Comparison of ENCODE assay signal across 35 mouse cellular contexts in genomic region chr6:49028708-49029107, GRCm38 (mm10). TPM values are rescaled to one million over a fixed set of nuclear protein-coding genes. Genes with fewer than 3 reads are reported as not detected.
DNase-seq lines count a peak whose midpoint lies in the region; ATAC-seq and TF ChIP-seq lines count a peak whose summit lies in the region.
"Had no signal": no experiment of that assay in that cellular context is flagged by ENCODE, and none has a peak within 500 bp of the region (broad histone marks: within the 10 kb centered on the region; RNA-seq: fewer than 3 reads in every experiment).

No protein-coding gene starts in this region.

- H3K4me3 ChIP-seq in bone marrow macrophage, adult 2 months (ENCODE audit: insufficient read depth, low read length): no peak overlapping the region
- H3K4me3 ChIP-seq in intestine, embryonic 15.5 days (replicated peaks): no peak overlapping the region
- no peak overlapping the region for H3K4me3 ChIP-seq in macrophage (ENCODE audit: inconsistent target)
- H3K4me3 ChIP-seq in stomach, embryonic 16.5 days (replicated peaks; ENCODE audit: low read length): no peak overlapping the region
- no peak overlapping the region for H3K4me3 ChIP-seq in midbrain, embryonic 13.5 days (replicated peaks)
- H3K4me3 ChIP-seq: embryonic facial prominence, embryonic 10.5 days; embryonic facial prominence, embryonic 13.5 days; erythroblast, embryonic 14.5 days; forebrain, embryonic 12.5 days; forebrain, embryonic 15.5 days; heart, adult 2 months; hindbrain, embryonic 12.5 days; hindbrain, embryonic 15.5 days had no signal

- H3K27me3 ChIP-seq in intestine, embryonic 15.5 days (replicated peaks): no peaks in the 10 kb centered on the region
- H3K27me3 ChIP-seq in stomach, embryonic 16.5 days (ENCODE audit: control insufficient read depth, insufficient read depth, low read length): no peaks in the 10 kb centered on the region
- no peaks in the 10 kb centered on the region for H3K27me3 ChIP-seq in midbrain, embryonic 13.5 days
- H3K27me3 ChIP-seq: CH12.LX; embryonic facial prominence, embryonic 13.5 days; forebrain, embryonic 12.5 days; hindbrain, embryonic 12.5 days; hindbrain, embryonic 15.5 days had no signal

- H3K9ac ChIP-seq in intestine, embryonic 15.5 days: no peak overlapping the region
- H3K9ac ChIP-seq in stomach, embryonic 16.5 days (ENCODE audit: low read length): 0 out of 2 replicates have a peak overlapping the region, but pooled peaks have one; percentile 32
- H3K9ac ChIP-seq in midbrain, embryonic 13.5 days (replicated peaks): no peak overlapping the region
- H3K9ac ChIP-seq: embryonic facial prominence, embryonic 13.5 days; forebrain, embryonic 12.5 days; forebrain, embryonic 15.5 days; hindbrain, embryonic 12.5 days; hindbrain, embryonic 15.5 days had no signal

- TF ChIP-seq CTCF in bone marrow macrophage, adult 2 months (IDR thresholded peaks at IDR 0.05; ENCODE audit: low read depth, low read length): no peak

- no peaks in the 10 kb centered on the region for H3K36me3 ChIP-seq in intestine, embryonic 15.5 days
- H3K36me3 ChIP-seq in macrophage (ENCODE audit: inconsistent target): no peaks in the 10 kb centered on the region
- no peaks in the 10 kb centered on the region for H3K36me3 ChIP-seq in stomach, embryonic 16.5 days (ENCODE audit: control insufficient read depth, insufficient read depth, low read length)
- H3K36me3 ChIP-seq in midbrain, embryonic 13.5 days: no peaks in the 10 kb centered on the region
- H3K36me3 ChIP-seq: embryonic facial prominence, embryonic 10.5 days; embryonic facial prominence, embryonic 13.5 days; forebrain, embryonic 12.5 days; forebrain, embryonic 15.5 days; G1E; hindbrain, embryonic 12.5 days; hindbrain, embryonic 15.5 days had no signal

- no peak overlapping the region for H3K4me2 ChIP-seq in intestine, embryonic 15.5 days (replicated peaks)
- no peak overlapping the region for H3K4me2 ChIP-seq in stomach, embryonic 16.5 days (ENCODE audit: low read depth, low read length)
- no peak overlapping the region for H3K4me2 ChIP-seq in midbrain, embryonic 13.5 days (replicated peaks)
- H3K4me2 ChIP-seq: embryonic facial prominence, embryonic 13.5 days; forebrain, embryonic 12.5 days; forebrain, embryonic 15.5 days; heart, embryonic 11.5 days; hindbrain, embryonic 12.5 days; hindbrain, embryonic 15.5 days had no signal

- H3K27ac ChIP-seq in bone marrow macrophage, adult 2 months (ENCODE audit: insufficient read depth, low read depth, low read length): peak overlapping the region; percentile 96
- peak overlapping the region; percentile 71 for H3K27ac ChIP-seq in intestine, embryonic 15.5 days
- H3K27ac ChIP-seq in macrophage: peak overlapping the region; percentile 99
- peak overlapping the region; percentile 87 for H3K27ac ChIP-seq in stomach, embryonic 16.5 days (ENCODE audit: low read length)
- no peak overlapping the region for H3K27ac ChIP-seq in midbrain, embryonic 13.5 days
- H3K27ac ChIP-seq: embryonic facial prominence, embryonic 10.5 days; embryonic facial prominence, embryonic 13.5 days; forebrain, embryonic 12.5 days; forebrain, embryonic 15.5 days; heart, adult 2 months; hindbrain, embryonic 12.5 days; hindbrain, embryonic 15.5 days had no signal

- H3K79me2 ChIP-seq in macrophage (ENCODE audit: inconsistent target): peaks cover 32% of the 10 kb centered on the region; the same call in 1 of the 2 replicates

- TF ChIP-seq POLR2A in bone marrow macrophage, adult 2 months (IDR thresholded peaks at IDR 0.05; ENCODE audit: borderline replicate concordance, low read depth, low read length): no peak

- no peaks in the 10 kb centered on the region for H3K9me3 ChIP-seq in intestine, embryonic 15.5 days
- no peaks in the 10 kb centered on the region for H3K9me3 ChIP-seq in stomach, embryonic 16.5 days (replicated peaks; ENCODE audit: control insufficient read depth, low read length)
- no peaks in the 10 kb centered on the region for H3K9me3 ChIP-seq in midbrain, embryonic 13.5 days
- H3K9me3 ChIP-seq: embryonic facial prominence, embryonic 10.5 days; embryonic facial prominence, embryonic 13.5 days; forebrain, embryonic 12.5 days; forebrain, embryonic 15.5 days; G1E; hindbrain, embryonic 12.5 days; hindbrain, embryonic 15.5 days had no signal

- peak; percentile 54 for ATAC-seq in intestine, embryonic 15.5 days
- ATAC-seq in stomach, embryonic 16.5 days (ENCODE audit: insufficient read depth, low FRiP score): 0 out of 2 replicates have a peak, but pooled peaks have one; percentile 30
- ATAC-seq in midbrain, embryonic 13.5 days: no peak
- ATAC-seq: forebrain, embryonic 15.5 days had no signal

- DNase-seq in right cerebral cortex, postnatal 4 days: no peak
- DNase-seq in Muller cell, postnatal 12 days (ENCODE audit: inconsistent ontology term): no peak
- DNase-seq: adrenal gland, adult 2 months; adrenal gland, postnatal 14 days; B cell, adult 2 months; cerebellum, adult 11-12 months; cerebellum, adult 8-10 months; cerebellum, postnatal 10 days; cerebellum, postnatal 36 days; embryo, embryonic 11 days; gastrocnemius, postnatal 25 days; heart, adult 2 months had no signal

- WGBS in intestine, embryonic 15.5 days: 69% methylated on average over 3 of the region's 3 CpGs
- WGBS in macrophage (ENCODE audit: missing documents): 95% methylated on average over 3 of the region's 3 CpGs
- WGBS in stomach, embryonic 16.5 days: 61% methylated on average over 3 of the region's 3 CpGs
- WGBS in midbrain, embryonic 13.5 days: 90% methylated on average over 3 of the region's 3 CpGs

- H3K4me1 ChIP-seq in bone marrow macrophage, adult 2 months (ENCODE audit: control insufficient read depth, insufficient read depth, low read length): peaks cover 84% of the 10 kb centered on the region
- H3K4me1 ChIP-seq in intestine, embryonic 15.5 days (replicated peaks): no peaks in the 10 kb centered on the region
- H3K4me1 ChIP-seq in stomach, embryonic 16.5 days (ENCODE audit: control insufficient read depth, insufficient read depth, low read length): no peaks in the 10 kb centered on the region
- no peaks in the 10 kb centered on the region for H3K4me1 ChIP-seq in midbrain, embryonic 13.5 days (replicated peaks)
- H3K4me1 ChIP-seq: embryonic facial prominence, embryonic 10.5 days; embryonic facial prominence, embryonic 13.5 days; forebrain, embryonic 12.5 days; forebrain, embryonic 15.5 days; hindbrain, embryonic 12.5 days; hindbrain, embryonic 15.5 days had no signal

RNA-seq across cellular contexts. Expression of gene Gpnmb, which starts 7.6 kb away (rescaled TPM):
- polyA plus RNA-seq in bone marrow macrophage, adult 2 months (2012; ENCODE audit: insufficient read depth, insufficient read length, missing spikeins): 3,378 and 3,910 TPM in 2 replicates
- polyA plus RNA-seq in intestine, embryonic 15.5 days (2015; fragmentation: Nextera tagmentation; extraction: Ambion mirVana): 0.13 and 0.20 TPM in 2 replicates
- 1,000 to 10,000 TPM; 1,267 to 6,629 (median 3,617) TPM for total RNA-seq in macrophage (2018; cell fraction: chromatin; rRNA removed)
- total RNA-seq in macrophage (2018; cell fraction: cytosol; rRNA removed): over 10,000 TPM in 5 of 26 experiments, 1,000 to 10,000 TPM in 21; 4,123 to 12,103 (median 7,089) TPM
- total RNA-seq in macrophage (2018; cell fraction: nucleus; rRNA removed): over 10,000 TPM in 11 of 26 experiments, 1,000 to 10,000 TPM in 15; 3,188 to 14,258 (median 7,841) TPM
- 10,016 to 46,211 TPM (median 10,775 TPM) in 3 replicates for polyA plus RNA-seq in macrophage (2018)
- polyA plus RNA-seq in stomach, embryonic 16.5 days (2015; fragmentation: Nextera tagmentation; extraction: Ambion mirVana): 0.30 and 0.56 TPM in 2 replicates
- 0.05 and 0.11 TPM in 2 replicates for polyA plus RNA-seq in midbrain, embryonic 13.5 days (2015; fragmentation: Nextera tagmentation; extraction: Ambion mirVana)
- total RNA-seq: CH12.LX; hematopoietic stem cell, adult 5-6 weeks had no signal

RNA-seq across cellular contexts. Expression of gene Svs1, which starts 42.0 kb away (rescaled TPM):
- polyA plus RNA-seq in bone marrow macrophage, adult 2 months (2012; ENCODE audit: insufficient read depth, insufficient read length, missing spikeins): not detected in 2 replicates
- not detected in 2 replicates for polyA plus RNA-seq in intestine, embryonic 15.5 days (2015; fragmentation: Nextera tagmentation; extraction: Ambion mirVana)
- total RNA-seq in macrophage (2018; cell fraction: chromatin; rRNA removed): not detected
- total RNA-seq in macrophage (2018; cell fraction: cytosol; rRNA removed): not detected
- total RNA-seq in macrophage (2018; cell fraction: nucleus; rRNA removed): not detected
- polyA plus RNA-seq in macrophage (2018): not detected in 3 replicates
- polyA plus RNA-seq in stomach, embryonic 16.5 days (2015; fragmentation: Nextera tagmentation; extraction: Ambion mirVana): not detected in 2 replicates
- not detected in 2 replicates for polyA plus RNA-seq in midbrain, embryonic 13.5 days (2015; fragmentation: Nextera tagmentation; extraction: Ambion mirVana)
- total RNA-seq: adrenal gland, adult 2 months; adrenal gland, postnatal 14 days; CH12.LX; gastrocnemius, adult 8-10 months; gastrocnemius, postnatal 25 days; heart, adult 2 months; heart, postnatal 25 days; hematopoietic stem cell, adult 5-6 weeks had no signal
- polyA plus RNA-seq: adrenal gland, adult 2 months; brain, embryonic 14.5 days; cortical plate, adult 2 months; embryonic facial prominence, embryonic 10.5 days; embryonic facial prominence, embryonic 13.5 days; erythroblast, embryonic 14.5 days; forebrain, embryonic 12.5 days; forebrain, embryonic 15.5 days; G1E; heart, adult 2 months; heart, embryonic 11.5 days; heart, embryonic 14.5 days; heart, postnatal 0 days; hindbrain, embryonic 12.5 days; hindbrain, embryonic 15.5 days had no signal

RNA-seq across cellular contexts. Expression of gene Malsu1, which starts 44.9 kb away (rescaled TPM):
- 27.5 and 33.2 TPM in 2 replicates for polyA plus RNA-seq in bone marrow macrophage, adult 2 months (2012; ENCODE audit: insufficient read depth, insufficient read length, missing spikeins)
- polyA plus RNA-seq in intestine, embryonic 15.5 days (2015; fragmentation: Nextera tagmentation; extraction: Ambion mirVana): 66.9 and 78.7 TPM in 2 replicates
- total RNA-seq in macrophage (2018; cell fraction: chromatin; rRNA removed): 100 to 1,000 TPM in 18 of 26 experiments, 10 to 100 TPM in 8; 57.4 to 282 (median 136) TPM
- total RNA-seq in macrophage (2018; cell fraction: cytosol; rRNA removed): 10 to 100 TPM in 6 of 26 experiments, 1 to 10 TPM in 20; 3.7 to 18.0 (median 7.4) TPM
- total RNA-seq in macrophage (2018; cell fraction: nucleus; rRNA removed): 100 to 1,000 TPM in 6 of 26 experiments, 10 to 100 TPM in 20; 28.0 to 161 (median 73.3) TPM
- 5.1 to 8.2 TPM (median 5.4 TPM) in 3 replicates for polyA plus RNA-seq in macrophage (2018)
- 52.6 and 67.5 TPM in 2 replicates for polyA plus RNA-seq in stomach, embryonic 16.5 days (2015; fragmentation: Nextera tagmentation; extraction: Ambion mirVana)
- 65.2 and 70.3 TPM in 2 replicates for polyA plus RNA-seq in midbrain, embryonic 13.5 days (2015; fragmentation: Nextera tagmentation; extraction: Ambion mirVana)

RNA-seq across cellular contexts. Expression of gene Doxl2, which starts 53.9 kb away (rescaled TPM):
- polyA plus RNA-seq in bone marrow macrophage, adult 2 months (2012; ENCODE audit: insufficient read depth, insufficient read length, missing spikeins): not detected in 2 replicates
- polyA plus RNA-seq in intestine, embryonic 15.5 days (2015; fragmentation: Nextera tagmentation; extraction: Ambion mirVana): not detected in 2 replicates
- not detected for total RNA-seq in macrophage (2018; cell fraction: chromatin; rRNA removed)
- total RNA-seq in macrophage (2018; cell fraction: cytosol; rRNA removed): not detected
- not detected for total RNA-seq in macrophage (2018; cell fraction: nucleus; rRNA removed)
- not detected in 3 replicates for polyA plus RNA-seq in macrophage (2018)
- not detected in 2 replicates for polyA plus RNA-seq in stomach, embryonic 16.5 days (2015; fragmentation: Nextera tagmentation; extraction: Ambion mirVana)
- polyA plus RNA-seq in midbrain, embryonic 13.5 days (2015; fragmentation: Nextera tagmentation; extraction: Ambion mirVana): not detected in 2 replicates
- total RNA-seq: adrenal gland, adult 2 months; adrenal gland, postnatal 14 days; adrenal gland, postnatal 4 days; CH12.LX; G1E; gastrocnemius, adult 8-10 months; gastrocnemius, postnatal 25 days; heart, adult 2 months; heart, postnatal 25 days; hematopoietic stem cell, adult 5-6 weeks had no signal
- polyA plus RNA-seq: adrenal gland, adult 2 months; brain, embryonic 14.5 days; cortical plate, adult 2 months; embryonic facial prominence, embryonic 10.5 days; embryonic facial prominence, embryonic 13.5 days; forebrain, embryonic 12.5 days; forebrain, embryonic 15.5 days; G1E; heart, adult 2 months; heart, embryonic 11.5 days; heart, embryonic 14.5 days; heart, postnatal 0 days; hindbrain, embryonic 12.5 days; hindbrain, embryonic 15.5 days had no signal

Comparison
In these comparisons a context has a peak if more than half of its experiments do, and no peak if none do; other contexts are left out.
1. RNA of gene Gpnmb, which starts 7.6 kb away (polyA plus RNA-seq): 10,016 to 46,211 TPM in macrophage and 3,378 to 3,910 TPM in bone marrow macrophage, adult 2 months; 0.30 to 0.56 TPM in stomach, embryonic 16.5 days, 0.13 to 0.20 TPM in intestine, embryonic 15.5 days and 0.05 to 0.11 TPM in midbrain, embryonic 13.5 days; every median in the first group is over 1,000 times any median in the second.